Mouse (Mus musculus): Measurements from ENCODE around the gene Smndc1.

GRCm38 (mm10) chr19:53404837-53405356 lies 14.5 kb upstream of the Smndc1 start:
- TF ChIP-seq GATA1 (IDR thresholded peaks at IDR 0.05; ENCODE audit: low read length) = no peak
- TF ChIP-seq TAL1 (IDR thresholded peaks at IDR 0.05; ENCODE audit: low read length) = no peak

Measured in erythroblast, embryonic 14.5 days (primary cell).